15 mouse cellular contexts compared by ENCODE assay signal in genomic region chr11:107454546-107455462, GRCm38 (mm10). TPM values are rescaled to one million over a fixed set of nuclear protein-coding genes. Genes with fewer than 3 reads are reported as not detected.
DNase-seq lines count a peak whose midpoint lies in the region; ATAC-seq lines count a peak whose summit lies in the region.
"Had no signal": no experiment of that assay in that cellular context is flagged by ENCODE, and none has a peak within 500 bp of the region (broad histone marks: within the 10 kb centered on the region; RNA-seq: fewer than 3 reads in every experiment).

No protein-coding gene starts in this region.

- H3K4me3 ChIP-seq in heart, embryonic 13.5 days, result no peak overlapping the region
- H3K4me3 ChIP-seq in liver, embryonic 13.5 days (replicated peaks), result peak overlapping the region; percentile 32
- H3K4me3 ChIP-seq in hindbrain, embryonic 10.5 days, result no peak overlapping the region
- H3K4me3 ChIP-seq: forebrain, embryonic 10.5 days; limb, embryonic 15.5 days; myocyte had no signal

- no peaks in the 10 kb centered on the region for H3K9me3 ChIP-seq in heart, embryonic 13.5 days
- no peaks in the 10 kb centered on the region for H3K9me3 ChIP-seq in liver, embryonic 13.5 days (replicated peaks)
- H3K9me3 ChIP-seq in hindbrain, embryonic 10.5 days, result no peaks in the 10 kb centered on the region
- H3K9me3 ChIP-seq: limb, embryonic 15.5 days had no signal

- 0 out of 2 replicates have a peak, but pooled peaks cover 2% of the 10 kb centered on the region for H3K36me3 ChIP-seq in heart, embryonic 13.5 days
- peaks cover 10% of the 10 kb centered on the region for H3K36me3 ChIP-seq in liver, embryonic 13.5 days
- H3K36me3 ChIP-seq in hindbrain, embryonic 10.5 days, result peaks cover 28% of the 10 kb centered on the region

- peaks cover 36% of the 10 kb centered on the region for H3K4me1 ChIP-seq in heart, embryonic 13.5 days
- peaks cover 68% of the 10 kb centered on the region for H3K4me1 ChIP-seq in liver, embryonic 13.5 days (replicated peaks)
- H3K4me1 ChIP-seq in hindbrain, embryonic 10.5 days (replicated peaks), result peaks cover 12% of the 10 kb centered on the region; the same call in 1 of the 2 replicates

- H3K27ac ChIP-seq in heart, embryonic 13.5 days (replicated peaks), result no peak overlapping the region
- peak overlapping the region; percentile 61 for H3K27ac ChIP-seq in liver, embryonic 13.5 days
- no peak overlapping the region for H3K27ac ChIP-seq in hindbrain, embryonic 10.5 days
- H3K27ac ChIP-seq: forebrain, embryonic 10.5 days; limb, embryonic 15.5 days had no signal

- H3K4me2 ChIP-seq in heart, embryonic 13.5 days, result peak overlapping the region; percentile 30
- peak overlapping the region; percentile 52 for H3K4me2 ChIP-seq in liver, embryonic 13.5 days
- H3K4me2 ChIP-seq: limb, embryonic 15.5 days had no signal

- intact Hi-C loops in heart, postnatal 14 days (cut with DNase I), result loop anchor here (5.0 kb wide), 1 partner anchor 38 kb away; no protein-coding TSS in a partner anchor

- 0 out of 2 replicates have a peak, but pooled peaks have one; percentile 25 for ATAC-seq in heart, embryonic 13.5 days (ENCODE audit: extremely low read depth, insufficient number of reproducible peaks, low FRiP score, low TSS enrichment)
- 0 out of 2 replicates have a peak, but pooled peaks have one; percentile 29 for ATAC-seq in liver, embryonic 13.5 days (ENCODE audit: low read depth)

- no peaks in the 10 kb centered on the region for H3K27me3 ChIP-seq in heart, embryonic 13.5 days (replicated peaks)
- H3K27me3 ChIP-seq in liver, embryonic 13.5 days, result no peaks in the 10 kb centered on the region
- H3K27me3 ChIP-seq in hindbrain, embryonic 10.5 days (ENCODE audit: insufficient read depth, poor library complexity, severe bottlenecking), result no peaks in the 10 kb centered on the region
- H3K27me3 ChIP-seq: limb, embryonic 15.5 days had no signal

- DNase-seq in heart, postnatal 14 days, result no peak
- peak; percentile 87 for DNase-seq in 416B (ENCODE audit: low read depth)
- peak; percentile 42 for DNase-seq in brain, adult 2 months (ENCODE audit: low read depth, low spot score)
- no peak for DNase-seq in liver, embryonic 13.5 days
- DNase-seq in adrenal gland, postnatal 14 days, result no peak
- no peak for DNase-seq in hindbrain, embryonic 10.5 days (ENCODE audit: low spot score)
- DNase-seq in adrenal gland, adult 8-10 months, result no peak
- DNase-seq: adrenal gland, postnatal 25 days; cerebellum, adult 8-10 months; right cerebral cortex, adult 18-20 months; thymus, adult 2 months had no signal

- WGBS in heart, embryonic 13.5 days, result 49% methylated on average over 19 of the region's 19 CpGs
- WGBS in liver, embryonic 13.5 days (ENCODE audit: insufficient replicate concordance), result 29% methylated on average over 19 of the region's 19 CpGs
- WGBS in hindbrain, embryonic 10.5 days, result 62% methylated on average over 19 of the region's 19 CpGs

- H3K9ac ChIP-seq in heart, embryonic 13.5 days, result no peak overlapping the region
- H3K9ac ChIP-seq in liver, embryonic 13.5 days, result peak overlapping the region; percentile 39
- H3K9ac ChIP-seq: limb, embryonic 15.5 days had no signal

RNA-seq across cellular contexts. Expression of gene Pitpnc1, which starts 15.7 kb away (rescaled TPM):
- 9.3 and 9.9 TPM in 2 replicates for polyA plus RNA-seq in heart, embryonic 13.5 days (2015; fragmentation: Nextera tagmentation; extraction: Ambion mirVana)
- total RNA-seq in heart, postnatal 14 days (2021), result 10 to 100 TPM; 67.9 to 68.4 TPM
- 7.4 and 8.3 TPM in 2 replicates for polyA plus RNA-seq in liver, embryonic 13.5 days (2015; fragmentation: Nextera tagmentation; extraction: Ambion mirVana)
- total RNA-seq in adrenal gland, postnatal 14 days (2021), result 25.8 and 34.1 TPM in 2 replicates
- 21.9 and 22.8 TPM in 2 replicates for polyA plus RNA-seq in hindbrain, embryonic 10.5 days (2016; fragmentation: Nextera tagmentation; extraction: Ambion mirVana)
- 10 to 100 TPM in 3 of 4 experiments, 1 to 10 TPM in 1; 9.5 to 13.2 (median 12.1) TPM for total RNA-seq in adrenal gland, adult 8-10 months (2022)

RNA-seq across cellular contexts. Expression of gene Psmd12, which starts 24.5 kb away (rescaled TPM):
- 130 and 144 TPM in 2 replicates for polyA plus RNA-seq in heart, embryonic 13.5 days (2015; fragmentation: Nextera tagmentation; extraction: Ambion mirVana)
- 10 to 100 TPM; 81.7 to 84.0 TPM for total RNA-seq in heart, postnatal 14 days (2021)
- 134 and 159 TPM in 2 replicates for polyA plus RNA-seq in liver, embryonic 13.5 days (2015; fragmentation: Nextera tagmentation; extraction: Ambion mirVana)
- total RNA-seq in adrenal gland, postnatal 14 days (2021), result 87.1 and 95.0 TPM in 2 replicates
- polyA plus RNA-seq in hindbrain, embryonic 10.5 days (2016; fragmentation: Nextera tagmentation; extraction: Ambion mirVana), result 188 and 220 TPM in 2 replicates
- 100 to 1,000 TPM in 1 of 4 experiments, 10 to 100 TPM in 3; 76.5 to 101 (median 86.8) TPM for total RNA-seq in adrenal gland, adult 8-10 months (2022)

Comparison
In these comparisons a context has a peak if more than half of its experiments do, and no peak if none do; other contexts are left out.
1. DNase-seq: peak in 416B (single experiment) and brain, adult 2 months (single experiment); none in heart, postnatal 14 days (0 of 2), liver, embryonic 13.5 days (single experiment), adrenal gland, postnatal 14 days (single experiment), hindbrain, embryonic 10.5 days (single experiment) and adrenal gland, adult 8-10 months (single experiment).